Mouse (Mus musculus) heart, postnatal 14 days (tissue): ENCODE measurements around the gene Med27. TPM values are rescaled to one million over a fixed set of nuclear protein-coding genes. Genes with fewer than 3 reads are reported as not detected.
"Not testable (repeated sequence)": the region's sequence is repeated elsewhere in the genome, so short reads cannot be mapped to it uniquely, and the experiment has no call there.

Experiments
- DNase-seq, 2 experiments: peaks; one replicate each; pipeline ENCODE4 v3.0.0; 2021 to 2022
- intact Hi-C: fragments of 180-260 bp; cut with DNase I; formaldehyde crosslinking; loops from one replicate; pipeline ENCODE4 v1.15.1; 2025
- total RNA-seq, 2 experiments: library from RNA; stranded (reverse); gene quantifications; 2 replicates each; pipeline ENCODE4 v1.2.3; 2021

Gene Med27
- total RNA-seq, 2 experiments from 2014 or later, result 15.2 to 15.5 TPM

- intact Hi-C loops, result no loop called here
- DNase-seq, result no peak
These were observed 158.2 kb downstream of the Med27 start for GRCm38 (mm10) chr2:29504848-29505247.

- DNase-seq, result no peak
- intact Hi-C loops, result no loop called here
These were observed 159.8 kb downstream of the Med27 start for GRCm38 (mm10) chr2:29506411-29506810.

- DNase-seq, result no peak
- intact Hi-C loops, result no loop called here
These were observed 166.5 kb downstream of the Med27 start for GRCm38 (mm10) chr2:29513131-29513530.

GRCm38 (mm10) chr2:29514836-29515235 lies 168.2 kb downstream of the Med27 start:
- DNase-seq, result no peak
- intact Hi-C loops, result no loop called here

GRCm38 (mm10) chr2:29515831-29516447 lies 169.3 kb downstream of the Med27 start:
- intact Hi-C loops, result no loop called here
- DNase-seq, result peak; percentile 40 to 72

GRCm38 (mm10) chr2:29516621-29517170 lies 170.1 kb downstream of the Med27 start:
- DNase-seq, result no peak
- intact Hi-C loops, result no loop called here

- intact Hi-C loops, result no loop called here
- DNase-seq, result no peak
These were observed 172.8 kb downstream of the Med27 start for GRCm38 (mm10) chr2:29519402-29519801.

GRCm38 (mm10) chr2:29520206-29520605 lies 173.6 kb downstream of the Med27 start:
- no peak for DNase-seq
- intact Hi-C loops, result loop anchor here (5.0 kb wide), 1 partner anchor 93 kb away; no protein-coding TSS in a partner anchor

- intact Hi-C loops, result loop anchor here (5.0 kb wide), 1 partner anchor 94 kb away; no protein-coding TSS in a partner anchor
- no peak for DNase-seq
These were observed 174.9 kb downstream of the Med27 start for GRCm38 (mm10) chr2:29521486-29521885.

GRCm38 (mm10) chr2:29523918-29524811 lies 177.5 kb downstream of the Med27 start:
- intact Hi-C loops, result loop anchor here (5.0 kb wide), 1 partner anchor 97 kb away; no protein-coding TSS in a partner anchor
- peak; percentile 11 to 30 for DNase-seq

- DNase-seq, result no peak
- intact Hi-C loops, result no loop called here
These were observed 178.7 kb downstream of the Med27 start for GRCm38 (mm10) chr2:29525273-29525805.

- intact Hi-C loops, result no loop called here
- peak; percentile 52 to 72 for DNase-seq
These were observed 179.6 kb downstream of the Med27 start for GRCm38 (mm10) chr2:29526266-29526665.

- intact Hi-C loops, DNase-seq: not testable (repeated sequence)
These were observed 180.9 kb downstream of the Med27 start for GRCm38 (mm10) chr2:29527480-29527879.

GRCm38 (mm10) chr2:29528811-29529210 lies 182.2 kb downstream of the Med27 start:
- intact Hi-C loops, result no loop called here
- DNase-seq, result no peak

GRCm38 (mm10) chr2:29529788-29530187 lies 183.2 kb downstream of the Med27 start:
- intact Hi-C loops, DNase-seq: not testable (repeated sequence)

GRCm38 (mm10) chr2:29532173-29532572 lies 185.6 kb downstream of the Med27 start:
- no peak for DNase-seq
- intact Hi-C loops, result no loop called here

- DNase-seq, result no peak
- intact Hi-C loops, result no loop called here
These were observed 186.3 kb downstream of the Med27 start for GRCm38 (mm10) chr2:29532921-29533320.

- intact Hi-C loops, result no loop called here
- DNase-seq, result no peak
These were observed 189.1 kb downstream of the Med27 start for GRCm38 (mm10) chr2:29535566-29536244.

- no peak for DNase-seq
- intact Hi-C loops, result no loop called here
These were observed 189.9 kb downstream of the Med27 start for GRCm38 (mm10) chr2:29536481-29536880.

- DNase-seq, result no peak
- intact Hi-C loops, result no loop called here
These were observed 190.7 kb downstream of the Med27 start for GRCm38 (mm10) chr2:29537334-29537733.
